Mouse (Mus musculus): ENCODE results near the gene Bpgm. TPM values are rescaled to one million over a fixed set of nuclear protein-coding genes. Genes with fewer than 3 reads are reported as not detected.

Gene Bpgm
- polyA plus RNA-seq, 1 experiment from 2014 or later, result 38.1 TPM

DNA sequence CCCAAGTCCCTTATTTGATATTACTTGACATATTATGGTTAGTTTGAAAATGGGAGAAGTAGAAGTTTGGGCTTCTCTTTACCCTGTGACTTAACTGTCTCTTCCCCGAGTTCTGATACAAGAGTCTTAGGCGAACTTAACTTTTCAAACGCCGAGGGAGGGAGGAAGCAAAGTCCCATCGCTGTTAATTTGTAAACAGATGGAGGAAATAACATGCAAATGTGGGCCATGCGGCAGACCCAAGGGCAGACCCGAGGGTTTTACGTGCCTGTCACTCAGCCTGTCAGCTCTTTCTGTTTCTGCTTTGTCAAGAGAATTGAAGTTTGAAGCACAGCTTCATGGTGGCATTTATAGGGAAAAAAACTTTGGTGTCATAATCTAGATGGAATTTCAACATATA, 3.5 kb downstream of the Bpgm start:
- DNase-seq (ENCODE audit: low spot score) (peak; percentile 44), ATAC-seq (replicated peaks; ENCODE audit: low FRiP score, low TSS enrichment, low read depth) (no peak)
- 19% methylated on average over 8 of the region's 8 CpGs for WGBS
- H3K27me3 ChIP-seq (replicated peaks; ENCODE audit: control insufficient read depth, insufficient read depth, low read length), result no peaks in the 10 kb centered on the region
- no peak overlapping the region for H3K9ac ChIP-seq (ENCODE audit: low read length)
- H3K4me3 ChIP-seq (ENCODE audit: low read depth, low read length), result no peak overlapping the region
- H3K4me2 ChIP-seq (ENCODE audit: low read length), result no peak overlapping the region
- 0 out of 2 replicates have a peak, but pooled peaks cover 2% of the 10 kb centered on the region for H3K9me3 ChIP-seq (ENCODE audit: control insufficient read depth, low read length)
- peaks cover 22% of the 10 kb centered on the region; the same call in 1 of the 2 replicates for H3K4me1 ChIP-seq (replicated peaks; ENCODE audit: control insufficient read depth, insufficient read depth, low read length)
- no peak overlapping the region for H3K27ac ChIP-seq (ENCODE audit: low read depth)
- H3K36me3 ChIP-seq (ENCODE audit: control insufficient read depth, insufficient read depth, low read length), result no peaks in the 10 kb centered on the region

DNA sequence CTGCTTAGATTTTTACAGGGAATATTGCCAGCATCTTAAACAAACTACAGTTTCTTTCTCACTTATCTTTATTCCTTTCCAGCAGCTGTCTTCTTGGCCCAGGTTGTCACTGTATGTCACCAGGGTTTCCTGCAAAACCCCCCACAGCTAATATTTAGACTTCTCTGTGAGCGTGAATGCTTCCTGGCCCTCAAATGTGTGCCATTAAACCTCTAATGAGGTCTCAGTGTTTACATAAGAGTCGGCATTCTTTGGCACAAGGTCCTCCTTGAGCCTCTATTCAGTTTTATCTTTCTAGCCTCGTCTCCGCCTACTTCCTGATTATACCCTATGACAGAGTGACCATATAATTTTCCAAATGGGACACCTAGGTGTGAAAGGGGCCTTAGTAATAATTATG, 4.7 kb downstream of the Bpgm start:
- DNase-seq (ENCODE audit: low spot score), result peak; percentile 50
- Histone ChIP-seq H3K9me3 (ENCODE audit: control insufficient read depth, low read length) (0 out of 2 replicates have a peak, but pooled peaks cover 2% of the 10 kb centered on the region), H3K9ac (ENCODE audit: low read length) (no peak overlapping the region), H3K27ac (ENCODE audit: low read depth) (no peak overlapping the region), H3K4me1 (replicated peaks; ENCODE audit: control insufficient read depth, insufficient read depth, low read length) (peaks cover 20% of the 10 kb centered on the region; the same call in 1 of the 2 replicates), H3K4me2 (ENCODE audit: low read length) (no peak overlapping the region), H3K4me3 (ENCODE audit: low read depth, low read length) (no peak overlapping the region), H3K27me3 (replicated peaks; ENCODE audit: control insufficient read depth, insufficient read depth, low read length) (no peaks in the 10 kb centered on the region), H3K36me3 (ENCODE audit: control insufficient read depth, insufficient read depth, low read length) (no peaks in the 10 kb centered on the region)
- no peak; the same call in 1 of the 2 replicates for ATAC-seq (replicated peaks; ENCODE audit: low FRiP score, low TSS enrichment, low read depth)
- WGBS, result 22% methylated on average over 4 of the region's 4 CpGs

DNA sequence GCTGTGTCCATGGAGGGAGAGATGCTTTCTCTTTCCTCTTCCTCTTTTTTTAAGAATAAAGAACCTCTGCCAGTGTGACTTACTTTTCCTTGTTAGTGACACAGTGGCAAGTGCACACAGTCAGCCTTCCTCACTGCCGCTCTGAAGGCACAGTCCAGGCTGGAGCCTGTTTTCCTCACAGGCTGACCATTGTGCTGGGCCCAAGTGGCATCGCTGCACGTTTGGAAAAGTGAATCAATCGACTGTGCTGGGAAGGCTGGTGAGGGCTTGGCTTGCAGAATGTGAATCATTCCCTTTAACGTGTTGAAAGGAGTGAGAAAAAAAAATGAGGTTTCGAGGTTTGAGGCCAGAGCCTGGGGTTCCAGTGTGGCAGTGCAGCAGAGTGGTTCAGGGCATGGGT, 5.3 kb downstream of the Bpgm start:
- no peak overlapping the region for H3K4me2 ChIP-seq (ENCODE audit: low read length)
- 68% methylated on average over 6 of the region's 6 CpGs for WGBS
- no peaks in the 10 kb centered on the region for H3K36me3 ChIP-seq (ENCODE audit: control insufficient read depth, insufficient read depth, low read length)
- ATAC-seq (replicated peaks; ENCODE audit: low FRiP score, low TSS enrichment, low read depth) (no peak), DNase-seq (ENCODE audit: low spot score) (peak; percentile 46)
- H3K27ac ChIP-seq (ENCODE audit: low read depth), result peak overlapping the region; percentile 38; the same call in 1 of the 2 replicates
- 0 out of 2 replicates have a peak, but pooled peaks cover 2% of the 10 kb centered on the region for H3K9me3 ChIP-seq (ENCODE audit: control insufficient read depth, low read length)
- no peaks in the 10 kb centered on the region for H3K27me3 ChIP-seq (replicated peaks; ENCODE audit: control insufficient read depth, insufficient read depth, low read length)
- H3K9ac ChIP-seq (ENCODE audit: low read length), result no peak overlapping the region
- H3K4me1 ChIP-seq (replicated peaks; ENCODE audit: control insufficient read depth, insufficient read depth, low read length), result peaks cover 20% of the 10 kb centered on the region; the same call in 1 of the 2 replicates
- H3K4me3 ChIP-seq (ENCODE audit: low read depth, low read length), result no peak overlapping the region

DNA sequence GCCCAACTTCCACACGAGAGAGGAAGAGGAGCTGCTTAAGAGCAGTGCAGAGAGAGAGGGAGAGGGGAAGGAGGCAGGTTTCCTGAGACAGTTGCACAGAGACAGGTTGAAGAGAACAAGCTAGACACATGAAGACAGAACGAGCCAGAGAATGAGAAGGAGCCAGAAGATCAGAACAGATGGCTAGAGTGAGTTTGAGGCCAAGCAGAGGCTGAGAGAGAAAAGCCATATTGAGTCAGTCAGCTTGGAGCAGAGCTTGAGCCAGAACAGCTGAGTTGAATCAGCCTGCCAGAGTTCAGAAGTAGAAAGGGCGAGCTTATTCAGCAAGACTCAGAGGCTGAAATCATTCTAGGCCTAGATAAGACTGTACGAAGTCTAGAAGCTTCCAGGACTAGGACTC, 6.8 kb downstream of the Bpgm start:
- Histone ChIP-seq H3K4me2 (ENCODE audit: low read length) (no peak overlapping the region), H3K36me3 (ENCODE audit: control insufficient read depth, insufficient read depth, low read length) (peaks cover 6% of the 10 kb centered on the region; the same call in 1 of the 2 replicates), H3K9me3 (ENCODE audit: control insufficient read depth, low read length) (0 out of 2 replicates have a peak, but pooled peaks cover 2% of the 10 kb centered on the region), H3K4me1 (replicated peaks; ENCODE audit: control insufficient read depth, insufficient read depth, low read length) (peaks cover 14% of the 10 kb centered on the region; the same call in 1 of the 2 replicates), H3K27ac (ENCODE audit: low read depth) (no peak overlapping the region), H3K27me3 (replicated peaks; ENCODE audit: control insufficient read depth, insufficient read depth, low read length) (no peaks in the 10 kb centered on the region), H3K9ac (ENCODE audit: low read length) (no peak overlapping the region), H3K4me3 (ENCODE audit: low read depth, low read length) (no peak overlapping the region)
- ATAC-seq (replicated peaks; ENCODE audit: low FRiP score, low TSS enrichment, low read depth), result no peak
- 67% methylated on average over 4 of the region's 4 CpGs for WGBS
- DNase-seq (ENCODE audit: low spot score), result peak; percentile 45

DNA sequence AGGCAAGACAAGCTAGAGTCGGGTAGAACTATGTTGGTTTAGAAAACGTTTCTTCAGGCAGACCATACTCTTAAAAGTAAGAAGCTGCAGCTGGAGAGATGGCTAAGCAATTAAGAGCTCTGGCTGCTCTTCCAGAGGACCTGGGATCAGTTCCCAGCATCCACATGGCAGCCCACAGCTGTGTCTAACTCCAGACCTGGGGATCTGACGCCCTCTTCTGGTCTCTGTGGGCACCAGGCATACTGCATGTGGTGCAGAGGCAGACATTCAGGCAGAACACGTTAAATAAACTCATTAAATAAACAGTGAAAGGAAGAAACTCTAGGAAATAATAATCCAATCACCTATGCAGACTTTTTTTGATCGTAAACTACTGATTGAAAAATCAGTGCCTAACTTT, 7.4 kb downstream of the Bpgm start:
- 85% methylated on average over 5 of the region's 5 CpGs for WGBS
- no peaks in the 10 kb centered on the region for H3K27me3 ChIP-seq (replicated peaks; ENCODE audit: control insufficient read depth, insufficient read depth, low read length)
- no peak for ATAC-seq (replicated peaks; ENCODE audit: low FRiP score, low TSS enrichment, low read depth)

DNA sequence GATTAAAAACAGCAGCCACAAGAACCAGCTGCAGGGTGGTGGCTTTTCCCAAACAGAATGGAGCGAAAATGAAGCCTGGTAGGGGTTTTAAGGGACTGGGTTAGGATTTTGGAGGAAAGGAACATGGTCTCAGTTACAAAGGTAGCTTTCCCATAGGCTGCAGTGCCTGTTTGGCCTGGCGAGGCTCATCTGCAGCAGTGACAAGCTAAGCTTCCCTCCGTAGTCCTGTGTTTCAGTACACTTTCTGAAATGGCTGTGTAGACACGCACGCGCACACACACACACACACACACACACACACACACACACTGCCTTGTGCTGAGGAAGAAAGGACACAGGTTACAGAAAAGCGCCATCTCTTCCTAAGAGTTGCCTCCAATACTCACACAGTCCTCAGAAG, 7.8 kb downstream of the Bpgm start:
- Histone ChIP-seq H3K9me3 (ENCODE audit: control insufficient read depth, low read length) (0 out of 2 replicates have a peak, but pooled peaks cover 2% of the 10 kb centered on the region), H3K4me1 (replicated peaks; ENCODE audit: control insufficient read depth, insufficient read depth, low read length) (peaks cover 11% of the 10 kb centered on the region; the same call in 1 of the 2 replicates), H3K27me3 (replicated peaks; ENCODE audit: control insufficient read depth, insufficient read depth, low read length) (no peaks in the 10 kb centered on the region), H3K9ac (ENCODE audit: low read length) (no peak overlapping the region), H3K4me3 (ENCODE audit: low read depth, low read length) (no peak overlapping the region), H3K36me3 (ENCODE audit: control insufficient read depth, insufficient read depth, low read length) (peaks cover 6% of the 10 kb centered on the region; the same call in 1 of the 2 replicates), H3K27ac (ENCODE audit: low read depth) (no peak overlapping the region), H3K4me2 (ENCODE audit: low read length) (no peak overlapping the region)
- no peak for DNase-seq (ENCODE audit: low spot score)
- ATAC-seq (replicated peaks; ENCODE audit: low FRiP score, low TSS enrichment, low read depth), result no peak
- WGBS, result 88% methylated on average over 7 of the region's 7 CpGs

More for the DNA sequence above, 7.4 kb downstream of the Bpgm start:
- 0 out of 2 replicates have a peak, but pooled peaks cover 2% of the 10 kb centered on the region for H3K9me3 ChIP-seq (ENCODE audit: control insufficient read depth, low read length)
- H3K4me2 ChIP-seq (ENCODE audit: low read length), result no peak overlapping the region
- H3K4me1 ChIP-seq (replicated peaks; ENCODE audit: control insufficient read depth, insufficient read depth, low read length), result peaks cover 14% of the 10 kb centered on the region; the same call in 1 of the 2 replicates
- H3K36me3 ChIP-seq (ENCODE audit: control insufficient read depth, insufficient read depth, low read length), result peaks cover 6% of the 10 kb centered on the region; the same call in 1 of the 2 replicates
- peak; percentile 25 for DNase-seq (ENCODE audit: low spot score)
- no peak overlapping the region for H3K27ac ChIP-seq (ENCODE audit: low read depth)
- no peak overlapping the region for H3K9ac ChIP-seq (ENCODE audit: low read length)
- no peak overlapping the region for H3K4me3 ChIP-seq (ENCODE audit: low read depth, low read length)

DNA sequence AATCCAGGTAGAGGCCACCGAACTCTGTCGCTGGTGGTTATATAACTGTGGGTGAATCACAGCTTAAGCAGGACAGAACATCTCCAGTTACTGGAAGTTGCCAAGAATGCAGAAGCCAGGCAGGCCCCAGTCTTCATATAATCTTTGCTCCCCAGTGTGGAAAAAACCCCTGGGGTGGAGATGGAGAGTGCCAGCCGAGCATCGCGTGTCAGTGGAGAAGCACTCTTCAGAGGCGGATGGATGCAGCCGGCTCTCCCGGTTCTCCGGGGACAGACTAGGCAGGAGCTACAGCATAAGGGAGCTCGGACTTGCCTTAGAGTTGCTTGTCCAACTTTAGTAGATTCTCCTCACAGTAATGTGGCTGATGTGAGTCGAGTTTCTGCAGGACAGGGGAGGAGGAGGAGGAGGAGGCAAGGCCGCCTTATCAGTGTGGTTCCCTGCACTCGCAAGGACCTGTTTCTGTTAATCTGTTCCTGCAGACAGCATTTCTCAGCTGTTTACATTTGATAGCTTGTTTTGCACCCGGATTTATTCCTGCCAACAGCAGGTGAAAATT, 10.1 kb downstream of the Bpgm start:
- WGBS, result 71% methylated on average over 14 of the region's 14 CpGs
- H3K27ac ChIP-seq (ENCODE audit: low read depth), result no peak overlapping the region
- ATAC-seq (replicated peaks; ENCODE audit: low FRiP score, low TSS enrichment, low read depth) (no peak), DNase-seq (ENCODE audit: low spot score) (no peak)
- H3K9me3 ChIP-seq (ENCODE audit: control insufficient read depth, low read length), result 0 out of 2 replicates have a peak, but pooled peaks cover 2% of the 10 kb centered on the region
- H3K36me3 ChIP-seq (ENCODE audit: control insufficient read depth, insufficient read depth, low read length), result peaks cover 11% of the 10 kb centered on the region
- H3K27me3 ChIP-seq (replicated peaks; ENCODE audit: control insufficient read depth, insufficient read depth, low read length), result no peaks in the 10 kb centered on the region
- no peak overlapping the region for H3K9ac ChIP-seq (ENCODE audit: low read length)
- no peak overlapping the region for H3K4me3 ChIP-seq (ENCODE audit: low read depth, low read length)
- no peak overlapping the region for H3K4me2 ChIP-seq (ENCODE audit: low read length)
- 0 out of 2 replicates have a peak, but pooled peaks cover under 1% of the 10 kb centered on the region for H3K4me1 ChIP-seq (replicated peaks; ENCODE audit: control insufficient read depth, insufficient read depth, low read length)

DNA sequence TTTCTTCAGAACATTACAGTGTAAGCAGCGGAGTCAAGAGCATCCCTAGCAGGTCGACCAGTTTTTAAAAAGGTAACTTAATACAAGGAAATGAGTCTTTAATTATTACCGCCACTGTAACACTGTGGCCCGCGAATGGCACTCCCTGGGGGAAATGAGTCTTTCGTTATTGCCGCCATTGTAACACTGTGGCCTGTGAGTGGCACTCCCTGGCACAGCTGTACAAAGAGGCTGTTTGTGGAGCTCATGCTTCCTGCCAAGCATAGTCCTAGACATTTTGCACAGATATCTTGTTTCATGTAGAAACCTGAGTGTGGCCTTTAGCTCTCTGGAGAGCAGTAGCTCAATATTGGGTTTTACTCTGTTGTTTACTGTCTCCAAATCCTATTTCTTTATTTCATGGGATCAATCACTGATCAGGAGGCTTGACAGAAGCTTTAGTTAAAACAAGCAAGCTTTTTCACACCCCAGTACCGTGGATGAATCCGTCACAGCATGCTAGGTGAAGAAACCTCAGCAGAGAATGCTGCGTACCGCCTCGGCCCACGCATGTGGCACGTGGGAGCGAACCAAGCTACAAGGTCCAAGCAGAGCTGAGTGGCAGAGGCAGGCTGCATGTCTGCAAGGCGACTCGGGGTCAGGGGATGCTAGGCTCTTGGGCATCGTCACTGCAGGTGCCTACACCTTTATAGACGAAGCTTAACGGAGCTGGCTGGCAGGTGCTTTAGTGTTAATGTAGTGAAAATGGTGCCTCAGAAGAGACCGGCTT, 17.5 kb downstream of the Bpgm start:
- Histone ChIP-seq H3K27me3 (replicated peaks; ENCODE audit: control insufficient read depth, insufficient read depth, low read length) (no peaks in the 10 kb centered on the region), H3K27ac (ENCODE audit: low read depth) (no peak overlapping the region), H3K4me3 (ENCODE audit: low read depth, low read length) (no peak overlapping the region), H3K4me1 (replicated peaks; ENCODE audit: control insufficient read depth, insufficient read depth, low read length) (peaks cover 16% of the 10 kb centered on the region), H3K9ac (ENCODE audit: low read length) (no peak overlapping the region), H3K36me3 (ENCODE audit: control insufficient read depth, insufficient read depth, low read length) (peaks cover 5% of the 10 kb centered on the region; the same call in 1 of the 2 replicates), H3K4me2 (ENCODE audit: low read length) (no peak overlapping the region), H3K9me3 (ENCODE audit: control insufficient read depth, low read length) (no peaks in the 10 kb centered on the region)
- ATAC-seq (replicated peaks; ENCODE audit: low FRiP score, low TSS enrichment, low read depth) (no peak), DNase-seq (ENCODE audit: low spot score) (no peak)
- WGBS, result 92% methylated on average over 21 of the region's 21 CpGs

Data from intestine, embryonic 14.5 days (tissue).